Mouse (Mus musculus): ENCODE measurements around the gene Gper1. TPM values are rescaled to one million over a fixed set of nuclear protein-coding genes. Genes with fewer than 3 reads are reported as not detected.

Gene Gper1
- 8.7 and 9.0 TPM in 2 replicates for polyA plus RNA-seq (2015; fragmentation: Nextera tagmentation; extraction: Ambion mirVana)

DNA sequence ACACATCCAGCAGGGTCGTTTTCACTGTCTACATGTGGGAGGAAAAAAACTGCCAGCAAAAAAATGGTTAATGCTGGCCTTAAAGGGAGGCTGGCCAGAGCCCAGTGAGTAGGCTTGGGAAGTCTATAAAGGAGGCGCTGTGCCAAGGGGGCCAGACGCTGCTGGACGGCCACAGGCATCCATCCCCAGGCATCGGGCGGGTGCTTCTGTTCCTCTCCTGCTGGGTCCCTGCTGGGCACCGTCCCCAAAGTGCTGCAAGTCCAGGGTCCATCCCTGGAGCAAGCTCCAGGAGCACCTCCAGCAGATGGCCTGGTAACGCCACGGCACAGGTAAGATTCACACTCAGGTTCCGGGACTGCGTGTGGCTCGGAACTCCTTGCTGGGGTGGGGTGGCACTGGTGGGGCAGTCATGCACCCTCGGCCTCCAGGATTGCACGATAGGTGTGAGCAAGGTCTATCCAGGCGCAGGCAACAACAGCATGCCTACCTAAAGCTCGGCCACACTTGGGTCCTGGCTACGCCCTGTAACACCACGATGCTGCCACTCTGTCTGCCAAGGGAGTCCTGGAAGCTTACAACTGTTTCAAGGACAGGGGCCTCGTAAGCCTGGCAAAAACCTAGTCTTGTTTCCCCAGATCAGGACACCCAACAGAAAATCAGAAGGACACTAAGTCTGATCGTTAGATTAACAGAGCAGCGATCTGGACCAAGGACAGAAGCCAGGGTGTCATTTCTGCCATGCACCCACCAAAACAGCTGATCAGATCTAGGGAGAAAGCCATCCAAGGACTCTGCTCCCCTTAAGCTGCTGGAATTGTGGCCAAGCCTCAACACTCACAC is at the start of gene Gper1:
TSS of gene Gper1 (plus strand) at position 126 of the 840 bp plus-strand sequence.
- Histone ChIP-seq H3K27me3 (replicated peaks; ENCODE audit: control insufficient read depth, insufficient read depth, low read length) (no peaks in the 10 kb centered on the region), H3K4me1 (replicated peaks; ENCODE audit: control insufficient read depth, insufficient read depth, low read length) (peaks cover 37% of the 10 kb centered on the region), H3K27ac (ENCODE audit: low read length) (peak within 1 kb of the TSS; percentile 13; the same call in 1 of the 2 replicates), H3K9me3 (ENCODE audit: control insufficient read depth, low read length) (no peaks in the 10 kb centered on the region), H3K4me2 (ENCODE audit: low read length) (peak within 1 kb of the TSS; percentile 38), H3K36me3 (ENCODE audit: control insufficient read depth, insufficient read depth) (no peaks in the 10 kb centered on the region), H3K9ac (replicated peaks; ENCODE audit: low read depth, low read length) (peak within 1 kb of the TSS; percentile 47), H3K4me3 (replicated peaks; ENCODE audit: low read length) (peak within 1 kb of the TSS; percentile 32)
- ATAC-seq, result peak; percentile 68
- WGBS, result 23% methylated on average over 21 of the region's 21 CpGs

DNA sequence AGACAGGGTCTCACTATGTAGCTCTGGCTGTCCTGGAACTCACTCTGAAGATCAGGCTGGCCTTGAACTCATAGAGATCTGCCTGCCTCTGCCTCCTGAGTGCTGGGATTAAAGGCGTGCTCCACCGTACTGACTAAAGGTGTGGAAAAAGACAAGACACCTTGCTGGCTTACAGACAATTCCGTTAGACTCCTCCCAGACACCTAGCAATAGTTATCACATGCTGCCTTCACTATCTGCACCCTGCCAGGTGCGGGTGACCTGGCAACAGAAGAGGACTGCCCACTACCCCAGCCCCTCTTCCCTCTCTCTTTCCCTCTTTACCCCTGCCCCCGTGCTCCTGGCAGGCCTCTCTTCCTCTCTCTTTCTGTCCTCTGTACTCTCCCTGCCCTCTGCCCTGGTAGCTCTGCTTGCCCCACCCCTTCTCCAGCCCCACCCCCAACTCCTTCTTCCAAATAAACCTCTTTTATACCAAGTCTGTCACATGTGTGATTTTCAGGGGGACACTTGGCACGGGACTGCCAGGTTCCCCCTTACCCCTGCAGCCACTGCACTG is 49.0 kb upstream of the Gper1 start:
- Histone ChIP-seq H3K27ac (ENCODE audit: low read length) (no peak overlapping the region), H3K9ac (replicated peaks; ENCODE audit: low read depth, low read length) (no peak overlapping the region), H3K36me3 (ENCODE audit: control insufficient read depth, insufficient read depth) (no peaks in the 10 kb centered on the region), H3K27me3 (replicated peaks; ENCODE audit: control insufficient read depth, insufficient read depth, low read length) (no peaks in the 10 kb centered on the region), H3K9me3 (ENCODE audit: control insufficient read depth, low read length) (no peaks in the 10 kb centered on the region), H3K4me3 (replicated peaks; ENCODE audit: low read length) (no peak overlapping the region), H3K4me2 (ENCODE audit: low read length) (no peak overlapping the region), H3K4me1 (replicated peaks; ENCODE audit: control insufficient read depth, insufficient read depth, low read length) (peaks cover 17% of the 10 kb centered on the region)
- WGBS, result 85% methylated on average over 6 of the region's 6 CpGs
- ATAC-seq, result no peak

DNA sequence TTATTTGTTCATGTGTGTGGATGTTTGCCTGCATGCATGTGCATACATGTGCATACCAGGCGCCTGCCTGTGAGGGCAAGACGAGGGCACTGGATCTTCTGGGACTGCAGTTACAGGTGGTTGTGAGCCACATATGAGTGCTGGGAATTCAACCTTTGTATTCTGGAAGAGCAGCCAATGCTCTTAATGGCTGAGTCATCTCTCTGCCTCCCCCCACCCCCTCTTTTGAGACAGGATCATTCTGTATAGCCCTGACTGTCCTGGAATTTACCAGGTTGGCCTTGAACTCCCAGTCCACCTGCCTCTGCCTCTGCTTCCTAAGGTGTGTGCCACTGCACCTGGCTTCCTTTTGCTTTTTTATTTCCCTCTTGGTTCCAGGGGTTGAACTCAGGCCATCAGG is 48.1 kb upstream of the Gper1 start:
- ATAC-seq, result no peak
- Histone ChIP-seq H3K4me3 (replicated peaks; ENCODE audit: low read length) (no peak overlapping the region), H3K27ac (ENCODE audit: low read length) (no peak overlapping the region), H3K36me3 (ENCODE audit: control insufficient read depth, insufficient read depth) (no peaks in the 10 kb centered on the region), H3K27me3 (replicated peaks; ENCODE audit: control insufficient read depth, insufficient read depth, low read length) (no peaks in the 10 kb centered on the region), H3K9me3 (ENCODE audit: control insufficient read depth, low read length) (no peaks in the 10 kb centered on the region), H3K4me2 (ENCODE audit: low read length) (no peak overlapping the region), H3K9ac (replicated peaks; ENCODE audit: low read depth, low read length) (no peak overlapping the region), H3K4me1 (replicated peaks; ENCODE audit: control insufficient read depth, insufficient read depth, low read length) (peaks cover 20% of the 10 kb centered on the region)
- WGBS, result 85% methylated on average over 2 of the region's 2 CpGs

DNA sequence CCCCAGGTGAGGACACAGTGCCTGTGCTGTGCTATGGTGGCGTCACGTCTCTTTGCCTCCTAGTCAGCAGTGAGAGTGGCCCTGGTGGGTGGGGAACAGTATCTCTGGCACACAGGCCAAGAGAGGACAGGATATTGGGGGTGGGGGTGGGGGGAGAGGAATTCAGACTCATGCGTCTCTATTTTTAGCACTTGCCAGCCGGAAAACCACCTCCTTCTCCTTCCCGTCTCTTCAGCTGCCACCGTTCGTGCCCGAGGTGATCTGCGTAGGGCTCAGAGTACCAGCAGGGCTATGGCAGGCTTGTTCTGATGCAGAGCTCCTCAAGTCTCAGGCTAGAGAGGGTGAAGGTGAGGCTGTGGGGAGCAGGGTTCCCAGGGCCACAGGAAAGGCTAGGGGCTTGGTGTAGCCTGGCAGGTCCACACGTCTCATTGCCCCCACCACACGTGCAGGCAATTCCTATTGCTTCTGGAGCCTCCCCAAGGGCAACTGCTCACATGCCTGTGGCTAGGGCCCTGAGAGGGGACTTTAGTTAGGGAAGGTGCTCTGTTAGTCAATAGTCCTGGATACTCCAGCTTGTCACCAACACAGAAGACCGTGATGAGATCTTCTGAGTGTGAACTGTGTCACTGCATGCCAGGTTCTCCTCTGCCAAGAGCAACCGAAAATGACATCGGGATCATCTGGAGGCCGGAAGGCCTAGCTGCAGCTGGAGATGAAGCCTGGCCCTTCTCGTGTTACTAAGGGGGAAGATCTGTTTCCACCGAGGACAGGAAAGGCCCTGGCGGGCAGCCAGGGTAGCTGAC is 45.3 kb upstream of the Gper1 start, which contains the start of gene Gpr146:
TSS of gene Gpr146 (plus strand) at position 230 of the 803 bp plus-strand sequence.
- Histone ChIP-seq H3K4me2 (ENCODE audit: low read length) (no peak within 1 kb of the TSS), H3K4me3 (replicated peaks; ENCODE audit: low read length) (no peak within 1 kb of the TSS), H3K27ac (ENCODE audit: low read length) (no peak within 1 kb of the TSS), H3K9ac (replicated peaks; ENCODE audit: low read depth, low read length) (no peak within 1 kb of the TSS), H3K36me3 (ENCODE audit: control insufficient read depth, insufficient read depth) (no peaks in the 10 kb centered on the region), H3K4me1 (replicated peaks; ENCODE audit: control insufficient read depth, insufficient read depth, low read length) (peaks cover 18% of the 10 kb centered on the region), H3K9me3 (ENCODE audit: control insufficient read depth, low read length) (no peaks in the 10 kb centered on the region), H3K27me3 (replicated peaks; ENCODE audit: control insufficient read depth, insufficient read depth, low read length) (no peaks in the 10 kb centered on the region)
- no peak for ATAC-seq
- WGBS, result 86% methylated on average over 18 of the region's 18 CpGs

DNA sequence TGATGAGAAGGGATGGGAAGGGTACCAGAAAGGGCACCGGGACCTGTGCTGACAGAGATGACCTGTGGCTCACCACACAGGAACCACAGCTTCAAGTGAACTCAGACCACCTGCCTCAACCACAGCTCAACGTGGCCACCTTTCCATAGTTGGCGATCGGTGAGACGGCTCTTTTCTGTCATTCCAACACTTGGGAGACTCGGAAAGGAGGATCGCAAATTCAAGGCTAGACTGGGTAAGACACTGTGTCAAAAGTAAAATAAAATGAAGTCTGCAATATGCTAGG is 44.7 kb upstream of the Gper1 start:
- H3K4me2 ChIP-seq (ENCODE audit: low read length), result no peak overlapping the region
- H3K4me3 ChIP-seq (replicated peaks; ENCODE audit: low read length), result no peak overlapping the region
- WGBS, result 97% methylated on average over 7 of the region's 7 CpGs
- no peak for ATAC-seq
- H3K9me3 ChIP-seq (ENCODE audit: control insufficient read depth, low read length), result no peaks in the 10 kb centered on the region
- no peak overlapping the region for H3K9ac ChIP-seq (replicated peaks; ENCODE audit: low read depth, low read length)
- peaks cover 17% of the 10 kb centered on the region for H3K4me1 ChIP-seq (replicated peaks; ENCODE audit: control insufficient read depth, insufficient read depth, low read length)
- H3K27ac ChIP-seq (ENCODE audit: low read length), result no peak overlapping the region
- no peaks in the 10 kb centered on the region for H3K36me3 ChIP-seq (ENCODE audit: control insufficient read depth, insufficient read depth)
- H3K27me3 ChIP-seq (replicated peaks; ENCODE audit: control insufficient read depth, insufficient read depth, low read length), result no peaks in the 10 kb centered on the region

DNA sequence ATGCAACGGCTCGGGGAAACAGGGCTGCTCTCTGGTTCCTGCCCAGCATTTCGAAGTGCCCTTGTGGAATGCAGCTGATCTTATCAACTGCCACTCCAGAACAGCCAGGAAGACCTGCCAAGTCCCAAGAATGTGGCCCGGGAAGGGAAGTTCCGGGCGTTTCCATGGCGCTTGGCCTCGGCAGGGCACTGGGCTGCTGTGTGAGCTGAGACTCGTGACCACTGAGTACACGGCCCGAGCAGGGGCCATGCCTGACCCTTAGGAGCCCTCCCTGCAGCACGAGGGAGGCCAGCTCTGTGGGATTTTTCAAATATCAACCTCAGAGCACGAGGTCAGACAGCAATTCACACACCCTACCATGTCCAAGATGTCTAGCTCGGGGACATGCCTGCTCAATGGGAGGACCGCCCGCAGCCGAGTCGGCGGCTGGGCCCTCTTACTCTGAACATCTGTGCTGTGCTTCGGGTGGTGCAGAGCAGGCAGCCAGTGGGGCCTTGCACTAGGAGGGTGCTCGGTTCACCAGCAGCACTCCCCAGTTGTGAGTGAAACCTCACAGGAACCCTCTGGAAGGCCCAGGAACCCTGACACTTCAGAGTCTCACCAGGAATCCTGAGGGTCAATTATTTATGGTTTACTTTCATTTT is 43.8 kb upstream of the Gper1 start:
- H3K4me1 ChIP-seq (replicated peaks; ENCODE audit: control insufficient read depth, insufficient read depth, low read length), result peaks cover 17% of the 10 kb centered on the region
- H3K27me3 ChIP-seq (replicated peaks; ENCODE audit: control insufficient read depth, insufficient read depth, low read length), result no peaks in the 10 kb centered on the region
- H3K9me3 ChIP-seq (ENCODE audit: control insufficient read depth, low read length), result no peaks in the 10 kb centered on the region
- no peak overlapping the region for H3K4me3 ChIP-seq (replicated peaks; ENCODE audit: low read length)
- no peaks in the 10 kb centered on the region for H3K36me3 ChIP-seq (ENCODE audit: control insufficient read depth, insufficient read depth)
- ATAC-seq, result 0 out of 2 replicates have a peak, but pooled peaks have one; percentile 37
- H3K27ac ChIP-seq (ENCODE audit: low read length), result 0 out of 2 replicates have a peak overlapping the region, but pooled peaks have one; percentile 6
- 57% methylated on average over 21 of the region's 21 CpGs for WGBS
- no peak overlapping the region for H3K4me2 ChIP-seq (ENCODE audit: low read length)
- H3K9ac ChIP-seq (replicated peaks; ENCODE audit: low read depth, low read length), result no peak overlapping the region

DNA sequence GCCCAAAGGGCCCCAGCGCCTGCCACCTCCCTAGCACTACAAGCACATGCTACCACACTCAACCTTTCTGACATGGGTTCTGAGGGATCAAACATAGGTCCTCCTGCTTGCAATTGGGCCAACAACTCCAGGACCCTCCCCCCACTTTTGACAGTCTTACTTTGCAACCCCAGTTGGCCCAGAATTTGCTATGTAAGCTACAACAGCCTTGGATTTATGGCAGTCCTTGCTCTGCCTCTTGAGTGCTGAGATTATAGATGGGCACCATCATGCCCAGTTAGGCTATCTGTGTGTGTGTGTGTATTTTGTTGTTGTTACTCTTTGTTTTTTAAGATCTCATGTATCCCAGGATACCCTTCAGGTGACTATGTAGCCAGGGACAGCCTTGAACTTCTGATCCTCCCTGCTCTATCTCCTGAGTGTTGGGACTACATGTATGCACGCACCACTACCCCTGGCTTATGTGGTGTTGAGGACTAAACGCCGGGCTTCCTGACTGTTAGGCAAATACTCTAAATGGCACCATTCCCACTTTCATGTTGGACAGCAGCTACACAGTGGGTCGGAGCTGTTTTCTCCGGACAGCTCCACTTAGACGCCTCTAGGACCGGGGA is 43.1 kb upstream of the Gper1 start:
- Histone ChIP-seq H3K36me3 (ENCODE audit: control insufficient read depth, insufficient read depth) (no peaks in the 10 kb centered on the region), H3K4me2 (ENCODE audit: low read length) (peak overlapping the region; percentile 82), H3K9ac (replicated peaks; ENCODE audit: low read depth, low read length) (peak overlapping the region; percentile 67; the same call in 1 of the 2 replicates), H3K27ac (ENCODE audit: low read length) (no peak overlapping the region), H3K9me3 (ENCODE audit: control insufficient read depth, low read length) (no peaks in the 10 kb centered on the region), H3K4me3 (replicated peaks; ENCODE audit: low read length) (peak overlapping the region; percentile 47), H3K4me1 (replicated peaks; ENCODE audit: control insufficient read depth, insufficient read depth, low read length) (peaks cover 17% of the 10 kb centered on the region), H3K27me3 (replicated peaks; ENCODE audit: control insufficient read depth, insufficient read depth, low read length) (no peaks in the 10 kb centered on the region)
- ATAC-seq, result no peak; the same call in 1 of the 2 replicates
- WGBS, result 19% methylated on average over 8 of the region's 8 CpGs

DNA sequence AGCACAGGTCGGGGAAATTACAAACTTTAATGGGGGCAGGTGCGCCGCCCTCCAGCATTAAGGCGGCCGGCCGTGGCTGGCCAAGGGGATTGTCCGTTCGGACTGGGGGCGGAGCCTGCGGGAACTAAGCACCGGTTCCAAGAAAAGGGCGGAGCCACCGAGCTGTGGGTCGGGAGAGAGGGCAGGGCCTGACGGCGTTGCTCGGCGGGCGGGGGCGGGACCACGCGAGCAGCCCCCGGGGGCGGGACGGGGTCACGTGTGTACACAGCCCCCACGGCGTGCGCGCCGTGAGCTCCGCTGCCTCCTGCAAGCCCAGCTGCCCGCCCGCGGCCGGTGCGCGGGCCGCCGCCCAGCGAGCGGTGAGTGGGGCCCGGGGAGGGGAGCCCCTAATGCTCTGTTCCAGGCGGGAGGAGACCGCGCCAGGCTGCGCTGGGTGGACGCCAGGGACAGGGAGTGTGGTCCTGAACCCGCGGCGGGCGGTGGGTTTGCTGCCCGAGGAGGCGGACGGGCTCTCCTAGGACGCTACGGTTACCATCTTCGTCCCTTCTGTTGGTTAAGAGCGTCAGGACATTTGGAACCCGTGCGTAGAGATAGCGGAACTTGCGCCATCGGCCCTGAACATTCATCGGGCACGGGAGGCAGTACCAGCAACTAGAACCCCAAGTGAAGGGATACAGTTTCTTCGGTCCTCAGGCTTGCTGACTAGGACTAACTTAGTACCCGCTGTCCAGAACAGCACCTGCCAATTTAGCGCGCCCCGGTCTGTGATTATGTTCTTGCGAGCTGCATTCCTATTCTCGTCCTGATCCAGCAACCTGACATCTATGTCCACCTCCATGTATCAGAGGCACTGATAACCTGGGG is 42.3 kb upstream of the Gper1 start:
- Histone ChIP-seq H3K4me3 (replicated peaks; ENCODE audit: low read length) (peak overlapping the region; percentile 47), H3K27ac (ENCODE audit: low read length) (no peak overlapping the region), H3K27me3 (replicated peaks; ENCODE audit: control insufficient read depth, insufficient read depth, low read length) (no peaks in the 10 kb centered on the region), H3K9me3 (ENCODE audit: control insufficient read depth, low read length) (no peaks in the 10 kb centered on the region), H3K4me1 (replicated peaks; ENCODE audit: control insufficient read depth, insufficient read depth, low read length) (peaks cover 17% of the 10 kb centered on the region), H3K4me2 (ENCODE audit: low read length) (peak overlapping the region; percentile 82), H3K36me3 (ENCODE audit: control insufficient read depth, insufficient read depth) (no peaks in the 10 kb centered on the region), H3K9ac (replicated peaks; ENCODE audit: low read depth, low read length) (peak overlapping the region; percentile 67)
- 1% methylated on average over 70 of the region's 73 CpGs for WGBS
- ATAC-seq, result peak; percentile 79
